Mouse (Mus musculus) G1E-ER4 (cell line): ENCODE data around the gene Nme3. TPM values are rescaled to one million over a fixed set of nuclear protein-coding genes. Genes with fewer than 3 reads are reported as not detected.

Source experiments
- GATA1 ChIP-seq: IDR thresholded peaks from one replicate; pipeline ENCODE4 v1.8.0; 2012; ENCODE audit warnings: low read length, inconsistent platforms
- polyA plus RNA-seq: library from polyadenylated mRNA; stranded (reverse); fragments of >175 nt; gene quantifications from 2 replicates; pipeline ENCODE4 v1.2.3, GENCODE M21; 2012

Gene Nme3
- polyA plus RNA-seq, 1 experiment = 35.4 TPM

GRCm38 (mm10) chr17:24903767-24904166 lies 7.5 kb downstream of the Nme3 start:
- TF ChIP-seq GATA1 = no peak

GRCm38 (mm10) chr17:24907591-24907990 lies 11.3 kb downstream of the Nme3 start:
- no peak for TF ChIP-seq GATA1

- no peak for TF ChIP-seq GATA1
These were observed 17.7 kb downstream of the Nme3 start for GRCm38 (mm10) chr17:24913984-24914383.

- TF ChIP-seq GATA1 = no peak
These were observed 26.9 kb downstream of the Nme3 start for GRCm38 (mm10) chr17:24923246-24923645.

GRCm38 (mm10) chr17:24929506-24929905 lies 33.2 kb downstream of the Nme3 start:
- no peak for TF ChIP-seq GATA1

- TF ChIP-seq GATA1 = no peak
These were observed 36.1 kb downstream of the Nme3 start for GRCm38 (mm10) chr17:24932431-24932830.

- TF ChIP-seq GATA1 = no peak
These were observed 36.9 kb downstream of the Nme3 start for GRCm38 (mm10) chr17:24933163-24933562.

- TF ChIP-seq GATA1 = no peak
These were observed 38.6 kb downstream of the Nme3 start for GRCm38 (mm10) chr17:24934926-24935325.

GRCm38 (mm10) chr17:24935666-24936065 lies 39.4 kb downstream of the Nme3 start:
- TF ChIP-seq GATA1 = no peak

- no peak for TF ChIP-seq GATA1
These were observed 40.2 kb downstream of the Nme3 start, which contains the start of gene Mapk8ip3 for GRCm38 (mm10) chr17:24936259-24937237. Gene Mapk8ip3 (minus strand): TSS chr17:24936977.

- no peak for TF ChIP-seq GATA1
These were observed 41.0 kb downstream of the Nme3 start for GRCm38 (mm10) chr17:24937266-24937665.

- no peak for TF ChIP-seq GATA1
These were observed 46.7 kb downstream of the Nme3 start for GRCm38 (mm10) chr17:24943036-24943435.

Other genes starting within 250 kb of the Nme3 start
- not detected in 2 replicates for gene Slc9a3r2, start 246.2 kb upstream of the Nme3 start, polyA plus RNA-seq
- not detected in 2 replicates for gene Npw, start 238.0 kb upstream of the Nme3 start, polyA plus RNA-seq
- 90.5 and 98.9 TPM in 2 replicates for gene Zfp598, start 226.8 kb upstream of the Nme3 start, polyA plus RNA-seq
- gene Syngr3, start 206.5 kb upstream of the Nme3 start, polyA plus RNA-seq = 0.13 TPM in 2 replicates
- gene Gfer, start 200.3 kb upstream of the Nme3 start, polyA plus RNA-seq = 149 and 186 TPM in 2 replicates
- 0.33 and 0.89 TPM in 2 replicates for gene Noxo1, start 200.3 kb upstream of the Nme3 start, polyA plus RNA-seq
- gene Tbl3, start 188.8 kb upstream of the Nme3 start, polyA plus RNA-seq = 25.6 and 35.3 TPM in 2 replicates
- gene Rnf151, start 178.4 kb upstream of the Nme3 start, polyA plus RNA-seq = 0.14 and 0.36 TPM in 2 replicates
- 2,301 and 3,917 TPM in 2 replicates for gene Rps2, start 178.4 kb upstream of the Nme3 start, polyA plus RNA-seq
- gene Ndufb10, start 172.0 kb upstream of the Nme3 start, polyA plus RNA-seq = 457 and 647 TPM in 2 replicates
- gene Rpl3l, start 168.7 kb upstream of the Nme3 start, polyA plus RNA-seq = not detected in 2 replicates
- gene Msrb1, start 159.9 kb upstream of the Nme3 start, polyA plus RNA-seq = 11.1 and 11.3 TPM in 2 replicates
- not detected in 2 replicates for gene Hs3st6, start 143.5 kb upstream of the Nme3 start, polyA plus RNA-seq
- 0.14 TPM in 2 replicates for gene Meiob, start 92.2 kb upstream of the Nme3 start, polyA plus RNA-seq
- 27.1 and 44.6 TPM in 2 replicates for gene Hagh, start 56.4 kb upstream of the Nme3 start, polyA plus RNA-seq
- 5.3 and 5.9 TPM in 2 replicates for gene Fahd1, start 46.1 kb upstream of the Nme3 start, polyA plus RNA-seq
- 0.02 and 0.03 TPM in 2 replicates for gene Igfals, start 30.5 kb upstream of the Nme3 start, polyA plus RNA-seq
- gene Nubp2, start 10.2 kb upstream of the Nme3 start, polyA plus RNA-seq = 61.9 and 127 TPM in 2 replicates
- gene Spsb3, start 9.9 kb upstream of the Nme3 start, polyA plus RNA-seq = 37.1 and 46.2 TPM in 2 replicates
- gene Eme2, start 1.4 kb upstream of the Nme3 start, polyA plus RNA-seq = 35.4 and 42.9 TPM in 2 replicates
- gene Mrps34, start 1.4 kb upstream of the Nme3 start, polyA plus RNA-seq = 151 and 160 TPM in 2 replicates
- gene Mapk8ip3, start 40.5 kb downstream of the Nme3 start, polyA plus RNA-seq = 24.7 and 30.8 TPM in 2 replicates
- 25.6 and 35.6 TPM in 2 replicates for gene Jpt2, start 64.2 kb downstream of the Nme3 start, polyA plus RNA-seq
- 14.0 and 14.3 TPM in 2 replicates for gene Cramp1l, start 119.3 kb downstream of the Nme3 start, polyA plus RNA-seq
- gene Ift140, start 119.6 kb downstream of the Nme3 start, polyA plus RNA-seq = 10.6 and 15.1 TPM in 2 replicates
- not detected in 2 replicates for gene Tmem204, start 187.1 kb downstream of the Nme3 start, polyA plus RNA-seq
- 37.9 and 40.8 TPM in 2 replicates for gene Telo2, start 219.5 kb downstream of the Nme3 start, polyA plus RNA-seq
- not detected in 2 replicates for gene Ptx4, start 224.3 kb downstream of the Nme3 start, polyA plus RNA-seq
- 15.9 and 18.5 TPM in 2 replicates for gene Clcn7, start 236.9 kb downstream of the Nme3 start, polyA plus RNA-seq